Mouse (Mus musculus) kidney, embryonic 16.5 days (tissue): ENCODE results near the gene Fbxo30. TPM values are rescaled to one million over a fixed set of nuclear protein-coding genes. Genes with fewer than 3 reads are reported as not detected.
A peak's percentile ranks its signal among the peaks of the same experiment; 100 is the strongest.

ENCODE experiments used
- ATAC-seq: fragments of 200-750 bp; cut with Nextera tagmentation; 2 replicates; pipeline ENCODE4 v1.8.0; 2017; ENCODE audit warnings: moderate TSS enrichment; ENCODE audit not compliant: low FRiP score, low TSS enrichment
- H3K27ac ChIP-seq: fragments of 300-500 bp; sonication (generic); 2 replicates; pipeline ENCODE4 v1.5.1; 2014; ENCODE audit warnings: low read length
- H3K27me3 ChIP-seq: fragments of 300-500 bp; sonication (generic); 2 replicates; pipeline ENCODE4 v1.6.1; 2014; ENCODE audit warnings: low read length, control low read depth, mixed read lengths; ENCODE audit not compliant: insufficient read depth
- H3K36me3 ChIP-seq: fragments of 300-500 bp; sonication (generic); 2 replicates; pipeline ENCODE4 v1.6.1; 2014; ENCODE audit warnings: low read length, control low read depth, mixed read lengths; ENCODE audit not compliant: insufficient read depth
- H3K4me1 ChIP-seq: fragments of 300-500 bp; sonication (generic); 2 replicates; pipeline ENCODE4 v1.6.1; 2014; ENCODE audit warnings: low read length, control low read depth, mixed read lengths; ENCODE audit not compliant: insufficient read depth
- H3K4me2 ChIP-seq: fragments of 300-500 bp; sonication (generic); replicated peaks from 2 replicates; pipeline ENCODE4 v1.6.1; 2014; ENCODE audit warnings: low read depth, low read length
- H3K4me3 ChIP-seq: fragments of 300-500 bp; sonication (generic); 2 replicates; pipeline ENCODE4 v1.5.1; 2014; ENCODE audit warnings: mild to moderate bottlenecking, low read length
- H3K9ac ChIP-seq: fragments of 300-500 bp; sonication (generic); replicated peaks from 2 replicates; pipeline ENCODE4 v1.6.1; 2014; ENCODE audit warnings: low read length
- H3K9me3 ChIP-seq: fragments of 300-500 bp; sonication (generic); 2 replicates; pipeline ENCODE4 v1.6.1; 2016; ENCODE audit warnings: low read length, control low read depth
- WGBS: fragments of 180-500 bp; shearing (Covaris S2); extraction: QIAGEN DNeasy Blood & Tissue Kit; methylation state at CpG from one replicate; pipeline ENCODE4 v1.1.7; 2014; 5-methylcytosine and 5-hydroxymethylcytosine counted together
- polyA plus RNA-seq: library from polyadenylated mRNA; unstranded; fragments of >200 nt; fragmentation: Nextera tagmentation; extraction: Ambion mirVana; gene quantifications from 2 replicates; pipeline ENCODE4 v1.2.1, GENCODE M21; 2015

The Fbxo30 gene
- polyA plus RNA-seq, 1 experiment from 2014 or later: 32.6 TPM

DNA sequence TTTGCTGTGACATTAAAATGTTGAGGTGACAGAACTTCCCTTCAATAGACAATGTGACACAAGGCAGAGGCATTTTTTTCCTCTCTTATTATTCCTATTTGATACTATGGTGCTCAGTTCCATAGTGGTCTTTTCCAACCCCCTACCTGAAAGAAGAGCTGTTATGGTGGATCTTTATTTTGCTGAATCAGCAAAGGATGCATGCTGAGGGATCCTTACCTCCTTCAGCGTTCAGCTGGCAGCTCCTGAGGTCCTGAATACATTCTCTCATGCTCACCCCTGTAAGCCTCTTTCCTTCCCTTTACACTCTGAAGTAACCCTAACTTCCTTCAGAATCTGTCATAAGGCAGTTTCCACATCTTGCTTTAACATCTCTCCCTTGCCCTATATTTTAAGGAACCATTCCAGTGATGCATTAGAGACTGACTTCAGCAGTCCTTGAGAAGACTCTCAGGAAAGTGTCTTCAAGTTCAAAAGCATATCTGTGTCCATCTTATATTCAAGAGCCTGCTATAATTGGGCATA, 38.4 kb downstream of the Fbxo30 start:
- no peaks in the 10 kb centered on the region for H3K27me3 ChIP-seq
- H3K4me2 ChIP-seq: no peak overlapping the region
- no peaks in the 10 kb centered on the region for H3K4me1 ChIP-seq
- no peak overlapping the region for H3K27ac ChIP-seq
- no peaks in the 10 kb centered on the region for H3K36me3 ChIP-seq
- H3K9ac ChIP-seq: no peak overlapping the region
- ATAC-seq: no peak
- no peaks in the 10 kb centered on the region for H3K9me3 ChIP-seq
- no peak overlapping the region for H3K4me3 ChIP-seq
- WGBS: 63% methylated on average over 1 of the region's 1 CpGs

DNA sequence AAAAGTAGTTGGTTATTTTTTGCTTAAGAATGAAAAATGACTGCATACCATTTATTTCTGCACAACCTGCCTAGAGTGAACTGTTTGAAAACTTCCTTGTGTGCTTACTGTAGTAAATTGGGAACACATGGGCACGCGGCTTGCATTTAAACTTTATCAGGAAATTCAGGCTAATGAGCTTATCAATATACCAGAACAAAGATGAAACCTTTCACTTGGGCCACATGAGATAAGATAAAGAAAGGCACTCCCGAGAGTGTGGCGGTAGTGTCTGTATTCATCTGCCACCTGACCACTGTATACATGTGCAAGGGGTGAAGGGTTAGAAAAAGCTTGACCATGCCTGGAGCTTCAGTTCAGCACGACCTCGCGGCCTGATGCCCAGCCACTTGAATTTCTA, 41.2 kb downstream of the Fbxo30 start:
- no peak for ATAC-seq
- Histone ChIP-seq H3K4me3 (no peak overlapping the region), H3K9me3 (no peaks in the 10 kb centered on the region), H3K27ac (no peak overlapping the region), H3K4me1 (no peaks in the 10 kb centered on the region), H3K36me3 (no peaks in the 10 kb centered on the region), H3K4me2 (no peak overlapping the region), H3K9ac (no peak overlapping the region), H3K27me3 (no peaks in the 10 kb centered on the region)
- 89% methylated on average over 7 of the region's 7 CpGs for WGBS

DNA sequence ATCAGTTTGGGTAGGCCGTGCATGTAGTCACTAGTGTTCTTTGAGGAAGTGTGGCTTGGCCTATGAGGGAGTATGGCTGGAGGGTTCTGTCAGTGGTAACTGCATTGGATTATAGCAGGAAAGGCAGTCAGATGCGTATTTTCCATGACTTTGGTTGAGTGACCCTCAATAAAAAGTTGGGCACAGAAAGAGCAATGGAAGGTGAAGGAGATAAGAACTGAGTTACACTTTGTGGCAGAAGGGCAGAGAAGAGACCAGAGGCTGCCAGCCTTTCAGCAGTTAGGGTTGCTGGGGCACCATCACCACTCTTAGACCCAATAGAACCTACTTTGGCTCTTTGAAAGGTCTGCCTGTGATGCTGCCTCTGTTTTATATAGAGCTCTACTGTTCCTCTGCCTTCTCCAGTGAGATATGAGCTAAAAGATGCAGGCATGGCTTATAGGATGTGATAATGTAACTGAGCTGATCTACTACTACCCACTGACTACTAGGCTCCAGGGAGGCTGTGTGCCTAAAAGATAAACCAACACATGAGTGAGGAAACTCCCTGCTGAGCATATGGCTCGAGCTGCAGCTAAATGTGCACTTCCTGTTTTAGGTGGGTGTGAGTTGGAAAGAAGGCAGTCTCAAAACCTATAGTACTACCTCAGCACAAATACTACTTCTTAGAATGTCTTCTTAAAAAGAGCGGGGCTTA, 42.2 kb downstream of the Fbxo30 start:
- WGBS: 73% methylated on average over 4 of the region's 4 CpGs
- Histone ChIP-seq H3K9me3 (no peaks in the 10 kb centered on the region), H3K36me3 (no peaks in the 10 kb centered on the region)

DNA sequence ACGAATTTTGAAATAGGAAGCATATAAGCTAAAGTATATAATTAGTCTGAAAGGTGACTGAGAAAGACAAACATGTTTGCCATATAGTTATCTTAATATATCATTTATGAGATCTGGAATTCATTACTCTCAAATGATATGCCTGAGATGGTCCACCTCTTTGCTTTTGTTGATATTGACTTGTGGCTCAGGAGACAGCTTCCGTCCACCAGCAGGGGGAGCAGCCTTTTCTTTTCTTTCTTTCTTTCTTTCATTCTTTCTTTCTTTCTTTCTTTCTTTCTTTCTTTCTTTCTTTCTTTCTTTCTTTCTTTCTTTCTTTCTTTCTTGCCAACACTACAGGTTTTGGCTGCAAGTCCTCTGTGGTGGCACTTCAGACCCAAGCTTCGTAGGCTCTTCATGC, 45.4 kb downstream of the Fbxo30 start:
- Histone ChIP-seq H3K27me3 (no peaks in the 10 kb centered on the region), H3K36me3 (no peaks in the 10 kb centered on the region), H3K27ac (no peak overlapping the region), H3K4me2 (no peak overlapping the region), H3K9ac (no peak overlapping the region), H3K4me3 (no peak overlapping the region), H3K9me3 (0 out of 2 replicates have a peak, but pooled peaks cover 4% of the 10 kb centered on the region), H3K4me1 (no peaks in the 10 kb centered on the region)
- no peak for ATAC-seq
- WGBS: 93% methylated on average over 3 of the region's 3 CpGs

More for the DNA sequence above, 42.2 kb downstream of the Fbxo30 start:
- Histone ChIP-seq H3K27ac (no peak overlapping the region), H3K4me2 (no peak overlapping the region), H3K4me1 (no peaks in the 10 kb centered on the region), H3K4me3 (no peak overlapping the region), H3K27me3 (no peaks in the 10 kb centered on the region), H3K9ac (no peak overlapping the region)
- ATAC-seq: no peak

DNA sequence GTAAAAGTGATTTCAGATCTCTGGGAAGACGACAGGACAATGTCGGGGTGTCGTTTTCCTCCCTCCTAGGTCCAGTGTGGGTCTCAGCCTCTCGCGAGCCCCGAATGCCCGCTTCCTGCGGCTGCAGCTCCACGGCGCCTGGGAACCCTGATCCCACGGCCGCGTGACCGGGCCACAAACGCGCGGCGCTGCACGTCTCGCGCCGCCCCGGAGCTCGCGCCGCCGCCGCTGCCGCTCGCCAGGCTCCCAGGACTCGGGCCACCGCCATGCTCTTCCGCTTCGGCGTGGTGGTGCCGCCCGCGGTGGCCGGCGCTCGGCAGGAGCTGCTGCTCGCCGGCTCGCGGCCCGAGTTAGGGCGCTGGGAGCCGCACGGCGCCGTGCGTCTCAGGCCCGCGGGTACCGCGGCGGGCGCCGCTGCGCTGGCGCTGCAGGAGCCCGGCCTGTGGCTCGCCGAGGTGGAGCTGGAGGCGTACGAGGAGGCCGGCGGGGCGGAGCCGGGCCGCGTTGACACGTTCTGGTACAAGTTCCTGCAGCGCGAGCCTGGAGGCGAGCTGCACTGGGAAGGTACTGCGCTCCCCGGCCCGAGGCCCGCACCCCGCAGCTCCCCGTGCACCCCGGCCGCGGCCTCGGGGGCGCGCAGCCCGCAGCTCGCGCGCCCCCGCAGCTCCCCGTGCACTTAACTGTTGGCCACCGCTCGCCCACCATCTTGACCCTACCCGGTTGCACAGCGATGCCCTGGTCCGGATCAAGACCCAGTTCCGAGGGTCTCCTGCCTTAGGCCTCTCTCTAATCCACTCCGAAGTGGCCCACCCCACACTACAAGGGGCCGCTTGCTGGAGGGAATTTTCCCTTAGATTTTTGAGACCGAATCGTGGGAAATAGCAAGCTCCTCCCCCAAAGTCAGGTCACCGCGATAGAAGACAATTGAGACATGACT, 62.3 kb downstream of the Fbxo30 start, which contains the start of gene Epm2a:
Gene Epm2a, plus strand, starts transcription at position 200 of the 937 bp plus-strand sequence.
- no peaks in the 10 kb centered on the region for H3K27me3 ChIP-seq
- H3K27ac ChIP-seq: peak within 1 kb of the TSS; percentile 96
- peak within 1 kb of the TSS; percentile 97 for H3K9ac ChIP-seq
- no peaks in the 10 kb centered on the region for H3K36me3 ChIP-seq
- H3K9me3 ChIP-seq: no peaks in the 10 kb centered on the region
- ATAC-seq: peak; percentile 100
- H3K4me3 ChIP-seq: peak within 1 kb of the TSS; percentile 74
- under 1% methylated on average over 106 of the region's 106 CpGs for WGBS
- H3K4me2 ChIP-seq: peak within 1 kb of the TSS; percentile 78
- H3K4me1 ChIP-seq: no peaks in the 10 kb centered on the region

DNA sequence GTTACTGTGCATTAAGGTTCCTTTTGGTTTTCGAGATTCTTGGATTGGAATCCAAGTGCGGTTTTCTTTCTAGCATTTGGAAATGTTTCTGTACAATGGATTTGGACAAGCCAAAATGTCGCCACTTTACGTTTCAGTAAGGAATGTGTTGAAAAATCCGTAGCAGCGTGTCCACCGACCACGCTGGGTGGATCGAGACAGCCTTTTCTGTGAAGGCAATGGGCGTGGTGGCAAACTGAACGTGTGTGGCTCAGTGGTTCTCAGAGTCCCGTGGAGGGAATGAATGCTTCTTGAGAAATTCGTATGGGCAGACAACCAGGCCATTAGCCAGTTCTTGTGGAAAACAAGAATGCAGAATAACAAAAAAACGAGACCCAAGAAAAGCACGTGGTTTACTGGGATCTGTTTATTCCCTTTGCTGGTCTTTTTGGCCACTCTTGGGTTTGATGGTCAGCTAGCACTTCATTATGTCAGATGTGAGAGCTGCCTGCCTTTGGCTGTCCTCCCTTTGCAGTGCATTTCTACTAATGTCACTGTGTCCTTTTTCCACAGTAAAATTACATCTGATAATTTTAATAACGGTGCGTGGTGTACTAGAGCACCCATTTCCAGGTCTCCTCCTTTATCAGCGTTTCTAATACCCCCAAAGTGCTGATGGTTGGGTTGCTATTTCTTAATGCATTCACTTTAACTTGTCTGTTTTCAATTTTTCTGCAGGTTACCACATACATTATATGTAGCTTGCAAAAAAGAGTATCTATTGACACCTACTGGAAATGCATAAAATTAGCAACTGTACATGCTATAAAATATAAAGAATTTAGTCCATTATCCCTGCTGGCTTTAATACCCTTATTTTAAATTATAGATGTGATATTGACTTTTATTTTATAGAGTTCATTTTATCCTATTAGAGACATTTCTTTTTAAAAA, 63.7 kb downstream of the Fbxo30 start:
- Histone ChIP-seq H3K27ac (no peak overlapping the region), H3K4me3 (no peak overlapping the region), H3K36me3 (no peaks in the 10 kb centered on the region), H3K4me2 (no peak overlapping the region), H3K9me3 (no peaks in the 10 kb centered on the region), H3K4me1 (no peaks in the 10 kb centered on the region), H3K27me3 (no peaks in the 10 kb centered on the region), H3K9ac (no peak overlapping the region)
- no peak for ATAC-seq
- WGBS: 82% methylated on average over 18 of the region's 18 CpGs

Other genes with a start within 250 kb of the Fbxo30 start
- not detected in 2 replicates for gene Grm1, start 199.0 kb upstream of the Fbxo30 start, polyA plus RNA-seq
- 15.1 and 17.8 TPM in 2 replicates for gene Shprh, start 131.9 kb upstream of the Fbxo30 start, polyA plus RNA-seq
- gene Epm2a, start 62.1 kb downstream of the Fbxo30 start, polyA plus RNA-seq: 0.35 and 1.2 TPM in 2 replicates